Mouse (Mus musculus): Measurements from ENCODE around the gene Baiap3. TPM values are rescaled to one million over a fixed set of nuclear protein-coding genes. Genes with fewer than 3 reads are reported as not detected.
"Not testable (repeated sequence)": the region's sequence is repeated elsewhere in the genome, so short reads cannot be mapped to it uniquely, and the experiment has no call there.

The Baiap3 gene
- total RNA-seq, 2 experiments from 2014 or later, result 6.9 to 10.7 TPM

- DNase-seq, result no peak
These were observed 8.0 kb downstream of the Baiap3 start for GRCm38 (mm10) chr17:25248033-25248750.

GRCm38 (mm10) chr17:25244239-25244638 is 11.9 kb downstream of the Baiap3 start:
- DNase-seq, result no peak

DNA sequence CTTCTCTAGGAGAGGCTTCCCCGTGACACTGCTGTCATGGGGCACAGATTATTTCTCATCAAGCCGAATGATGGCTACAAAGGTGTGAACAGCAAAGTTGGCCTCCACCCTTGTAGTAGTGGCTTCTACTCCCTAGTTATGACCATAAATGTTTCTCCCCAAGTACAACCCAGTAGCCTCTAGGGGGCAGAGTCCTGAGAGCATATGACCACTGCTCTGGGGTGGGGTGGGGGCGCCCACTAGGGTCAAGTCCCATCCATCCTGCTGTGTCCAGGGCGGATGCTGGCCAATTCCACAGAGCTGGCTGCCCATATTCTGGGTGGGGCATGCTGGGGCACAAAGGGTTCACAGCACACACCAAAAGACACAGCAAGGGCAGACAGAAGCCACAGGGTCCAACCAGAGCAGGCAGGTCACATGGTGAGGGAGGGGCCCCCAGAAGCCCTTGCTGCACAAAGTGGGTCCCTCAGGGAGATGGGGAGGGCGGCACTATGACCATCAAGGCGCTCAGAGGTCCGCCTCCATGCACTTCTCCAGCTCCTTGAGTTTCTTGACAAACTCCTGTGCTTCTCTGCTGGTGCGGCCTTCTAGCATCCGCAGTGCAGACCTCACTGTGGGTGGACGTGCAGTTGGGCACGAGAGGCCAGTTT is 12.9 kb downstream of the Baiap3 start:
- no peak for DNase-seq

GRCm38 (mm10) chr17:25239695-25240636 is 16.2 kb downstream of the Baiap3 start, which contains the start of the genes Gnptg and Tsr3:
Gene Gnptg (minus strand): TSS chr17:25240124.
Gene Tsr3 (plus strand): TSS chr17:25240170.
- DNase-seq, result peak; percentile 91 to 92

DNA sequence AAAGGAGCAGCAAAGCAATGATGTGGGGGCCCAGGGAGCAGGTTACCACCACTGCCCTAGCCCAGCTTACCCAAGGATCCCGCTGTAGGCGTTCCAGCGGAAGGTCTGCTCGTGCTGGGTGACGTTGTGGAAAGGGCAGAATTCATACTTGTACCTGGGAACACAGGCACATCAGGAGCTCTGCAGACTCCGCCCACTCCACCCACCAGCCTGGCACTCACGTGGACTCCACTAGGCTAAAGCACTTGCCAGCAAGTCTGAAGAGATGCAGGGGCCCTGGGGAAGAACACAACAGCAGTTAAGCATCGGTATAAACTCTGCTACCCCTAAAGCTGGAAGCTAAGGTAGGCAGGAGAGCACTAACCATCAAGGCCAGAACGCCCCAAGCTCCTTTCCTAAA is 20.5 kb downstream of the Baiap3 start:
- DNase-seq, result no peak

- not testable (repeated sequence) for DNase-seq
These were observed 24.5 kb downstream of the Baiap3 start for GRCm38 (mm10) chr17:25231621-25232020.

- DNase-seq, result no peak
These were observed 25.5 kb downstream of the Baiap3 start for GRCm38 (mm10) chr17:25230700-25231099.

GRCm38 (mm10) chr17:25230014-25230655 is 26.0 kb downstream of the Baiap3 start:
- DNase-seq, result not testable (repeated sequence)

DNA sequence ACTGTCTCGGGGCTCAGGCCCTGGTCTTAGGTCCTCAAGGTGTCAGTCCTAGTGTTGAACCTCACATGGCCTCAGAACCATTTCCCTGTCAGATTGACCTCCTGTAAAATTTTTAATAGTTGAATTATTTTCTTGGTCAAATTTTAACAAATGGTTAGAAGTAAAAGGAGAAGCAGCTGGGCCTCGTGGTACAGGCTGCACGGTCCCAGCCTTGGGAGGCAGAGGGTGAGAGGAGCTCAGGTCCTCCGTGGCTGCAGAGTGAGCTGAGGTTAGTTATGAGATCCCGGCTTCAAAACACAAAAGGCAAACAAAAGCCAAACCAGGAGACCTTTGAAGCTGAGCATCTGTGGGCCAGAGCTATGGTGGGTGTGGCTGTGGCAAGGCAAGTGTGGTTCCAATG is 28.2 kb downstream of the Baiap3 start:
- no peak for DNase-seq

DNA sequence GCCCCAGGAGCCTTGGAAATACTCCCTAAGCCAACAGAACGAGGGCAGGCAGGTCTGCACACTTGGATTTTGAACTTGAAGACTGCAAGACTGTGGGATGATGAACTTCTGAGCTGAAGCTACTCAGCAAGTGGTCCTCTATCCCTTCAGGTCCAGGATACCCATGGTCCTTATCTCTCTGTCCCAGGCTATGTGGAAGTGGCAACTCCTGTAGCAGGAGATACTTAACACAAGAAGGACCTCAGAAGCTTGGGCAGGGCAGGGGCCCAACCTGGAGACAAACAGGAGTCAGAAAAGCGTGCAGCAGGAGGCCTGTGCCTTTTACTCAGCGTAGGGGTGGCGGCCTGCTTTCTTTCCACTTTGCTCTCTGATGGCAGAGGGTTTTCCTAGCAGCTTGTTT is 30.5 kb downstream of the Baiap3 start:
- DNase-seq, result no peak

DNA sequence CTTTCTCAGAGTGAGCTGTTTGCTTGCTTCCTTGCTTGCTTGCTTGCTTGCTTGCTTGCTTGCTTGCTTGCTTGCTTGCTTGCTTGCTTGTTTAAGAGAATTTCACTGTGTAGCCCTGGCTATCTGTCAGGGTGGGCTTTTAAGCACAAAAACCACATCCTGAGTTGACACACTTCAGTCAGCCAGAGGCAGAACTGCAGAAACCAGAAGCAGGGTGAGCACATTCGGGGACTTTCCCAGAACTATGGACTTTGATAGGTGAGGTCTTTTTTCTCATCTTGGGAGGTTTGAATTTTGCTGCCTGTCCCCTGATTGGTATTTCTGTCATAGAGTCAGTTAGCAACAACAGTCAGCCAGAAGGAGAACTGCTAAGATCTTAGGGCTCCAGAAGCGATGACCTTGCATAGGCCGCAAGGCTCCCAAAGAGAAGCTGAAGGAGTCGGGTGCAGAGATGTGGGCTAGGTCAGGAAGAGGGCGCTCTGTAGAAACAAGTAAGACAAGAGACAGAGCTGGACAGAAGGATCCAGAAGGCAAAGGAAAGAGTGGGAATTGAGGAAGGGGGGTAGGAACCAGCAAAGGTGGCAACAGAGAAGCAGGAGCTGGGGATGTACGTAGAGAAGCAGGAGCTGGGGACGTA is 31.5 kb downstream of the Baiap3 start:
- DNase-seq, result no peak

GRCm38 (mm10) chr17:25222951-25223601 is 33.1 kb downstream of the Baiap3 start:
- no peak for DNase-seq

DNA sequence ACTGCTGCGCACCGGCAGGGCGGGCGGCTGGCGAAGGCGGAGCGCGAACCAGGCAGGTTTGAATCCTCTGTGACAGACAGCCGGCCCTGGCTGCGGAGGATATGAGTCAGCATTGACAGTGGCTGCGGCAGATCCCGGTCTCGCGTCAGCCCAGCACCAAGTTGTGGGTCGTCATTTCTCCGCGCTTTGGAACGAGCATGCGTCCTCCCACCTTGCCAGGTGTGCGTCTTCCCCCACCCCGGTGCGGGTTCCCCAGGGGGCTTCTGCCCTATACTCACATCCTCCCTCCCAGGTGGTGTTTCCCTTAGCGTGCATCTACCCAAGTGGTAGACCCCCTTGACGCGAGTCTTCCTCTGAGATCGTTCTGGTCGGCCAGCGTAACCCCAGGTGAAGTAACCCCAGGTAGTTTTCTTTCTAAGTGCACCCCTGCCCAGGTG is 33.6 kb downstream of the Baiap3 start:
- DNase-seq, result not testable (repeated sequence)

DNA sequence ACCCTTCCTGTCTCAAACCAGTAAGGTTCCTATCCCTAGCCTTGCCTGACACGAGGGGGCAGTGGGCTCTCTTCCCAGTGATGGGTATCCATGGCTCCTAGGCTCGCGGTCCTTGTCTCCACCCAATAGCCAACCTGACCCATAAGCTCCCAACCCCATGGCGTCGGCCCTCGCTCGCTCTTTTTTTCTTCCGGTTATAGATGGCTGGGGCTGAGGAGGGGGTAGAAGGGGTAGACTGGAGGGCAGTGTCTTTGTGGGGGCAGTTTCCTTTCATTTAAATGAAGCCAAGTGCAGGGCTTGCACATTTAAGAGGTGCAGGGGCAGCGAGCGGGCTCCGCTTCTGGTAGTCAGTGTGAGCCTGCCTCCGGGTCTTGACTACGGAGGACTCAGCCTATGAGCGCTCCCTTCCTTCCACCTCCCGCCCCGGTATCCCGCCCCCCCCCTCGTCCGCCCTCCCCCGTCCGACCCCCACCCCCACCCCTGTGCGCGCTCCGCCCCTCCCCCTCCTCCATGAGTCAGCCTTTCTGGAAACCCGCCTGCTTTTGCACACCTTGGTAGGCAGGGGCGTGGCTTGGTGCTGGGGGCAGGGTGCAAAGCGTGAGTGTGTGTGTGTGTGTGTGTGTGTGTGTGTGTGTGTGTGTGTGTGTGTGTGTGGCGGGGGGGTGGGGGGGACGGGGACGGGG is 34.2 kb downstream of the Baiap3 start:
- DNase-seq, result peak; percentile 76 to 85

DNA sequence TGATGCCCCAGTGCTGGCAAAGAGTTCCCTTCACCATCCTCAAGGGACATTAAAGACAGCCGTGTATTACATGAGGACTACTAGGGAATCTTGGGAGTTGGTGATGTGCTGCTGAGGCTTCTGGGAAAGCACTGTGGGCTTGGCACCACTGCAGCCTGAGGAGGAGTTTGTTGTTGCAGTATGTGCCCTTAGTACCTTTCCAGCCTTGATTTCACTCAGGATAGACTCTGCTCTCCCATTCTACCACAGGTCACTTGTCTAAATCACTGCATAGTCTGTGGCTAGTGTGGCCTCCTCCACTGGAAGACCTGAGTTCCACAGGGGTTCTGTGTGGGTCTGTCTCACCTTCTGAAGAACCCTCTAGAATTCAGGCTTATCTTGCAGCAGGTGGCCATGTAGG is 35.4 kb downstream of the Baiap3 start:
- DNase-seq, result no peak

GRCm38 (mm10) chr17:25219492-25220295 is 36.5 kb downstream of the Baiap3 start:
- DNase-seq, result no peak

GRCm38 (mm10) chr17:25218967-25219366 is 37.2 kb downstream of the Baiap3 start:
- DNase-seq, result peak in 1 of 2 experiments; percentile 31

GRCm38 (mm10) chr17:25215431-25215830 is 40.7 kb downstream of the Baiap3 start:
- no peak for DNase-seq

DNA sequence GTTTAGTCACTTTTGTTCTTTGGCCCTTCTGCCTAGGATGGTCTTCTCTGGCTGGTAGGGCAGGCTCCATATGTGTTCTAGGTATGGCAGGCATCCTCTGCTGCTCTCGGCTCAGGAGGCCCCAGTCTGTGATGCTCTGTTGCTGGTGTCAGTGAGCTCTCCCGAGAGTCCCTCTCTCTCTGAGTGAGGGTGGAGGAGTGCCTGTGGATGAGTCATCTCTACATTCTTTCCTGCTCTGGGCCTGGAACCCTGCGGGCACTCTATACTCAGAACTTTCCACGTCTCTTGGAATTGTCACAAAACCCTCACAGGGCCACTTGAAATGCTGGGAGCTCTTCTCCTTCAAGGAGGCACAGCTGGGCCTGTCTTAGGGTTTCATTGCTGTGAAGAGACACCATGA is 44.5 kb downstream of the Baiap3 start:
- peak in 1 of 2 experiments; percentile 18 for DNase-seq

All from adrenal gland, postnatal 36 days (tissue).